ENCODE assay signal across 14 mouse cellular contexts in genomic region chr7:132858043-132858608, GRCm38 (mm10). TPM values are rescaled to one million over a fixed set of nuclear protein-coding genes. Genes with fewer than 3 reads are reported as not detected.
DNase-seq lines count a peak whose midpoint lies in the region; ATAC-seq and TF ChIP-seq lines count a peak whose summit lies in the region.
"Had no signal": no experiment of that assay in that cellular context is flagged by ENCODE, and none has a peak within 500 bp of the region (broad histone marks: within the 10 kb centered on the region; RNA-seq: fewer than 3 reads in every experiment).

No protein-coding gene starts in this region.

- no peak overlapping the region for H3K4me2 ChIP-seq in forebrain, postnatal 0 days (ENCODE audit: low read depth)
- H3K4me2 ChIP-seq in forebrain, embryonic 12.5 days = no peak overlapping the region
- H3K4me2 ChIP-seq in liver, embryonic 14.5 days (ENCODE audit: low read depth) = no peak overlapping the region
- no peak overlapping the region for H3K4me2 ChIP-seq in liver, postnatal 0 days (ENCODE audit: low read depth, low read length)
- H3K4me2 ChIP-seq in myocyte (ENCODE audit: low read depth) = peak overlapping the region; percentile 59

- peaks cover 12% of the 10 kb centered on the region for H3K4me1 ChIP-seq in forebrain, postnatal 0 days (ENCODE audit: insufficient read depth)
- peaks cover 14% of the 10 kb centered on the region for H3K4me1 ChIP-seq in forebrain, embryonic 12.5 days
- peaks cover 6 to 10% of the 10 kb centered on the region in 2 experiments for H3K4me1 ChIP-seq in liver, embryonic 14.5 days (replicated peaks; ENCODE audit: control insufficient read depth in 2 of 2, insufficient read depth in 2 of 2, low read length in 1 of 2)
- H3K4me1 ChIP-seq in liver, postnatal 0 days (ENCODE audit: insufficient read depth) = peaks cover 13% of the 10 kb centered on the region; the same call in 1 of the 2 replicates

- H3K79me2 ChIP-seq in myocyte (ENCODE audit: control insufficient read depth, insufficient read depth) = peaks cover 35% of the 10 kb centered on the region

- H3K9ac ChIP-seq in forebrain, postnatal 0 days = no peak overlapping the region
- H3K9ac ChIP-seq in forebrain, embryonic 12.5 days = no peak overlapping the region
- H3K9ac ChIP-seq in liver, embryonic 14.5 days (replicated peaks) = no peak overlapping the region
- H3K9ac ChIP-seq in liver, postnatal 0 days (replicated peaks) = no peak overlapping the region

- no peak for ATAC-seq in forebrain, postnatal 0 days
- ATAC-seq in forebrain, embryonic 12.5 days (ENCODE audit: low FRiP score) = no peak
- no peak for ATAC-seq in liver, embryonic 14.5 days (ENCODE audit: insufficient read depth)
- no peak for ATAC-seq in liver, postnatal 0 days

- H3K36me3 ChIP-seq in forebrain, postnatal 0 days (ENCODE audit: insufficient read depth) = no peaks in the 10 kb centered on the region
- H3K36me3 ChIP-seq in forebrain, embryonic 12.5 days (replicated peaks) = no peaks in the 10 kb centered on the region
- no peaks in the 10 kb centered on the region for H3K36me3 ChIP-seq in liver, embryonic 14.5 days (replicated peaks; ENCODE audit: control insufficient read depth, insufficient read depth, low read depth)
- peaks cover 2% of the 10 kb centered on the region; the same call in 1 of the 2 replicates for H3K36me3 ChIP-seq in liver, postnatal 0 days (replicated peaks; ENCODE audit: insufficient read depth, low read length)
- no peaks in the 10 kb centered on the region for H3K36me3 ChIP-seq in myocyte (ENCODE audit: control insufficient read depth, insufficient read depth)
- H3K36me3 ChIP-seq: limb, embryonic 13.5 days had no signal

- WGBS in forebrain, postnatal 0 days = 73% methylated on average over 5 of the region's 5 CpGs
- WGBS in forebrain, embryonic 12.5 days = 70% methylated on average over 5 of the region's 5 CpGs
- 66% methylated on average over 5 of the region's 5 CpGs for WGBS in liver, embryonic 14.5 days (ENCODE audit: insufficient replicate concordance)
- 67% methylated on average over 5 of the region's 5 CpGs for WGBS in liver, postnatal 0 days (ENCODE audit: insufficient replicate concordance)

- no peak overlapping the region for H3K4me3 ChIP-seq in forebrain, postnatal 0 days (ENCODE audit: low read depth, low read length)
- no peak overlapping the region for H3K4me3 ChIP-seq in forebrain, embryonic 12.5 days (replicated peaks)
- H3K4me3 ChIP-seq in liver, embryonic 14.5 days (ENCODE audit: insufficient read depth in 1 of 2, low read depth in 2 of 2, low read length in 2 of 2) = no peak overlapping the region
- no peak overlapping the region for H3K4me3 ChIP-seq in liver, postnatal 0 days (ENCODE audit: low read depth, low read length)
- peak overlapping the region; percentile 68 for H3K4me3 ChIP-seq in myocyte

- DNase-seq in forebrain, postnatal 0 days = peak; percentile 2
- no peak for DNase-seq in liver, embryonic 14.5 days (ENCODE audit: low read depth in 3 of 3, low spot score in 3 of 3)
- no peak for DNase-seq in liver, postnatal 0 days
- DNase-seq in ES-CJ7 (ENCODE audit: low read depth, low spot score) = peak; percentile 27
- DNase-seq in layer of hippocampus, postnatal 36 days = no peak
- no peak for DNase-seq in urinary bladder, postnatal 25 days (ENCODE audit: low spot score)
- DNase-seq: adrenal gland, postnatal 14 days; cerebellum, adult 11 months; heart, postnatal 10 days; right cerebral cortex, adult 18-20 months had no signal

- no peak for TF ChIP-seq CTCF in forebrain, postnatal 0 days (IDR thresholded peaks at IDR 0.05; ENCODE audit: low read depth)
- TF ChIP-seq CTCF in liver, embryonic 14.5 days (IDR thresholded peaks at IDR 0.05; ENCODE audit: low read depth) = peak; percentile 15; the same call in 1 of the 2 replicates
- TF ChIP-seq CTCF in liver, postnatal 0 days (IDR thresholded peaks at IDR 0.05; ENCODE audit: low read depth) = no peak

- H3K9me3 ChIP-seq in forebrain, postnatal 0 days (ENCODE audit: low read length) = no peaks in the 10 kb centered on the region
- H3K9me3 ChIP-seq in forebrain, embryonic 12.5 days = no peaks in the 10 kb centered on the region
- no peaks in the 10 kb centered on the region for H3K9me3 ChIP-seq in liver, embryonic 14.5 days (ENCODE audit: control insufficient read depth, low read length)
- H3K9me3 ChIP-seq in liver, postnatal 0 days (ENCODE audit: low read length) = no peaks in the 10 kb centered on the region
- H3K9me3 ChIP-seq: G1E; limb, embryonic 13.5 days had no signal

- TF ChIP-seq EP300 in liver, embryonic 14.5 days (IDR thresholded peaks at IDR 0.05; ENCODE audit: low read depth) = no peak
- no peak for TF ChIP-seq EP300 in liver, postnatal 0 days (IDR thresholded peaks at IDR 0.05; ENCODE audit: low read depth)

- no peaks in the 10 kb centered on the region for H3K27me3 ChIP-seq in forebrain, postnatal 0 days (ENCODE audit: insufficient read depth, low read length)
- H3K27me3 ChIP-seq in forebrain, embryonic 12.5 days = no peaks in the 10 kb centered on the region
- no peaks in the 10 kb centered on the region for H3K27me3 ChIP-seq in liver, embryonic 14.5 days (ENCODE audit: control insufficient read depth, insufficient read depth, low read length)
- no peaks in the 10 kb centered on the region for H3K27me3 ChIP-seq in liver, postnatal 0 days (ENCODE audit: insufficient read depth, low read length)
- no peaks in the 10 kb centered on the region for H3K27me3 ChIP-seq in myocyte (ENCODE audit: control insufficient read depth, insufficient read depth, insufficient read length)
- H3K27me3 ChIP-seq: limb, embryonic 13.5 days had no signal

- TF ChIP-seq POLR2A in myocyte (IDR thresholded peaks at IDR 0.05; ENCODE audit: insufficient read length, low read depth) = no peak

- H3ac ChIP-seq in myocyte (ENCODE audit: control insufficient read depth, insufficient read length) = no peak overlapping the region

- no peak overlapping the region for H3K27ac ChIP-seq in forebrain, postnatal 0 days (ENCODE audit: low read depth, low read length)
- no peak overlapping the region for H3K27ac ChIP-seq in forebrain, embryonic 12.5 days
- no peak overlapping the region for H3K27ac ChIP-seq in liver, embryonic 14.5 days
- H3K27ac ChIP-seq in liver, postnatal 0 days (ENCODE audit: low read depth) = no peak overlapping the region

TF ChIP-seq in myocyte, 11 proteins besides CTCF, POLR2A, EP300 and RAD21:
- TF ChIP-seq TCF3 (IDR thresholded peaks at IDR 0.05; ENCODE audit: insufficient read length, low read depth) = no peak
- TF ChIP-seq E2F4 (IDR thresholded peaks at IDR 0.05; ENCODE audit: insufficient read depth) = no peak
- TF ChIP-seq REST (IDR thresholded peaks at IDR 0.05; ENCODE audit: insufficient read depth, insufficient read length) = no peak
- TF ChIP-seq POLR2AphosphoS2 (IDR thresholded peaks at IDR 0.05; ENCODE audit: insufficient read length, low read depth) = no peak
- no peak for TF ChIP-seq CEBPB (IDR thresholded peaks at IDR 0.05; ENCODE audit: insufficient read depth, poor library complexity, severe bottlenecking)
- no peak for TF ChIP-seq MYOG (IDR thresholded peaks at IDR 0.05; ENCODE audit: control insufficient read depth in 1 of 3, insufficient read depth in 1 of 3, insufficient read length in 2 of 3, low read depth in 2 of 3)

RNA-seq across cellular contexts. Expression of gene Abraxas2, which starts 0.9 kb away (rescaled TPM):
- 36.8 and 38.2 TPM in 2 replicates for total RNA-seq in forebrain, postnatal 0 days (2014; rRNA removed)
- 21.1 and 32.9 TPM in 2 replicates for polyA plus RNA-seq in forebrain, postnatal 0 days (2015; fragmentation: Nextera tagmentation; extraction: Ambion mirVana)
- 37.2 and 38.7 TPM in 2 replicates for polyA plus RNA-seq in forebrain, embryonic 12.5 days (2016; fragmentation: Nextera tagmentation; extraction: Ambion mirVana)
- 5.0 and 7.4 TPM in 2 replicates for polyA plus RNA-seq in liver, embryonic 14.5 days (2012; rRNA removed)
- polyA plus RNA-seq in liver, embryonic 14.5 days (2014; fragmentation: Nextera tagmentation; extraction: Ambion mirVana) = 10.7 and 11.7 TPM in 2 replicates
- polyA plus RNA-seq in liver, postnatal 0 days (2015; fragmentation: Nextera tagmentation; extraction: Ambion mirVana) = 13.0 and 15.5 TPM in 2 replicates
- polyA plus RNA-seq in myocyte (2012; fragmentation: generic; extraction: Trizol) = 20.2 TPM
- total RNA-seq in layer of hippocampus, postnatal 36 days (2021) = 10 to 100 TPM; 28.3 to 31.5 TPM

RNA-seq across cellular contexts. Expression of gene Eef1akmt2, which starts 5.7 kb away (rescaled TPM):
- 86.1 and 101 TPM in 2 replicates for total RNA-seq in forebrain, postnatal 0 days (2014; rRNA removed)
- polyA plus RNA-seq in forebrain, postnatal 0 days (2015; fragmentation: Nextera tagmentation; extraction: Ambion mirVana) = 77.3 and 85.9 TPM in 2 replicates
- polyA plus RNA-seq in forebrain, embryonic 12.5 days (2016; fragmentation: Nextera tagmentation; extraction: Ambion mirVana) = 93.6 and 93.7 TPM in 2 replicates
- 5.1 and 13.1 TPM in 2 replicates for polyA plus RNA-seq in liver, embryonic 14.5 days (2012; rRNA removed)
- 19.0 and 20.8 TPM in 2 replicates for polyA plus RNA-seq in liver, embryonic 14.5 days (2014; fragmentation: Nextera tagmentation; extraction: Ambion mirVana)
- 14.1 and 15.0 TPM in 2 replicates for polyA plus RNA-seq in liver, postnatal 0 days (2015; fragmentation: Nextera tagmentation; extraction: Ambion mirVana)
- polyA plus RNA-seq in myocyte (2012; fragmentation: generic; extraction: Trizol) = 10.8 TPM
- 10 to 100 TPM; 31.6 to 36.7 TPM for total RNA-seq in layer of hippocampus, postnatal 36 days (2021)

RNA-seq across cellular contexts. Expression of gene Fam53b, which starts 44.4 kb away (rescaled TPM):
- total RNA-seq in forebrain, postnatal 0 days (2014; rRNA removed) = 5.6 and 15.4 TPM in 2 replicates
- 5.6 and 5.8 TPM in 2 replicates for polyA plus RNA-seq in forebrain, postnatal 0 days (2015; fragmentation: Nextera tagmentation; extraction: Ambion mirVana)
- 41.7 and 47.7 TPM in 2 replicates for polyA plus RNA-seq in forebrain, embryonic 12.5 days (2016; fragmentation: Nextera tagmentation; extraction: Ambion mirVana)
- 12.9 and 14.7 TPM in 2 replicates for polyA plus RNA-seq in liver, embryonic 14.5 days (2012; rRNA removed)
- 20.0 and 22.2 TPM in 2 replicates for polyA plus RNA-seq in liver, embryonic 14.5 days (2014; fragmentation: Nextera tagmentation; extraction: Ambion mirVana)
- 15.2 and 17.2 TPM in 2 replicates for polyA plus RNA-seq in liver, postnatal 0 days (2015; fragmentation: Nextera tagmentation; extraction: Ambion mirVana)
- polyA plus RNA-seq in myocyte (2012; fragmentation: generic; extraction: Trizol) = 26.5 TPM
- total RNA-seq in layer of hippocampus, postnatal 36 days (2021) = 10 to 100 TPM; 46.4 to 53.3 TPM

Comparison
In these comparisons a context has a peak if more than half of its experiments do, and no peak if none do; other contexts are left out.
1. DNase-seq: peak in forebrain, postnatal 0 days (single experiment) and ES-CJ7 (single experiment); none in liver, embryonic 14.5 days (0 of 3), liver, postnatal 0 days (single experiment), layer of hippocampus, postnatal 36 days (0 of 2) and urinary bladder, postnatal 25 days (single experiment).